Mouse (Mus musculus) thymus, postnatal 10 days (tissue): Measurements from ENCODE around the gene Lipe.
A peak's percentile ranks its signal among the peaks of the same experiment; 100 is the strongest.
"Not testable (repeated sequence)": the region's sequence is repeated elsewhere in the genome, so short reads cannot be mapped to it uniquely, and the experiment has no call there.

Source experiments
- DNase-seq, 2 experiments: peaks; one replicate each; pipeline ENCODE4 v3.0.0; 2021; ENCODE audit warnings: low spot score in 2 of 2

Lipe gene

GRCm38 (mm10) chr7:25412833-25413441 lies 14.4 kb upstream of the Lipe start, which contains the start of gene Cxcl17:
Cxcl17 (minus strand) TSS chr7:25412886.
- DNase-seq, result no peak

- no peak for DNase-seq
These were observed 13.4 kb upstream of the Lipe start for GRCm38 (mm10) chr7:25411861-25412260.

DNA sequence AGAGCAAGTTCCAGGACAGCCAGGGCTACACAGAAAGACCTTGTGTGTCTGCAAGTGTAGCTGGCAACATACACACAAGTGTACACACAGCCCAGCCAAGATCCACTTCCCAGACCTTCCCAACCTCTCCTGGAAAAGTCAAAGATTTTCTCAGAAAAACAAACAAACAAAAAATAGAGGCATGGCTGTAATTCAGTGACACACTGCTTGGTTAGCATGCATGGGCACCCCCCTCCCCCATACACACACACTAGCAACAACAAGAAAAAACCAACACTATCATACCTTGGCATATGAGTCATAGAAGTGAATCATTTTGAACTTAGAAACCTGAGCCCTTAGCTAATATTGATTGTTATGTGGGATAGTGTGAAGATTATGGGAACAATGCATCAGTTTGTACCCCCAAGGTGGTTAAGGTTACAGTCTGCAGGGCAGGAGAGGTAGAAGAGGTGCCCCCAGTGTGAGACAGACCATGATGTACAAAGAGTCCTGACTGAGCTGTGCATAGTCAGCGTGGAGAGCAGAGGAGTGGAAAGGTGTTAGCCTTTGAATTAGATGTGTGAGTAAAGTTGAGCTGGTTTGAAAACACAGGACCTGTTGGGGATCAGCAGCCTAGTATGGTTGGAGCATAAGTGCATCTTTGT lies 12.6 kb upstream of the Lipe start:
- DNase-seq, result no peak

- DNase-seq, result peak in 1 of 2 experiments; percentile 46
These were observed 10.7 kb upstream of the Lipe start for GRCm38 (mm10) chr7:25409114-25409760.

GRCm38 (mm10) chr7:25406468-25406867 lies 8.0 kb upstream of the Lipe start:
- no peak for DNase-seq

DNA sequence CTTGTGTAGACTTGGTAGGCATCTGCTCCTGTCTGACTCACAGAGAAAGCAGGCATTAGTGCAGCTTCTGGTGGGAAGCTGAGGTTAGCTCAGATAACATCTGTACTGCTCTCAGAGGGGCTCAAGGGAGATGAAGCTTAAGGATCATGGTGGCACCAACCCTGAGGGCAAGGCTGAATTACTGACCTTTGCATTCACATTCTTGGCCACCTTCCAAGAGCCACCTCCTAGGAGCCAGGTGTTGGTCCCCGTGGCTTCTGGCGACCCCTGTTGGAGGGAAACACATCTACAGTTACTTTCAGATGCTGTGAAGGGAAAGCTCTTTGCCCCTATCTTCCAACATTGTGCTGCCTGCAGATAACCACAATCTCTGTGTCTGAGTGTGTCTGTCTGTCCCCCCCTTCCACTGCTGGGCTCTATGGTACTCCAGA lies 4.2 kb upstream of the Lipe start:
- DNase-seq, result peak in 1 of 2 experiments; percentile 59

- no peak for DNase-seq
These were observed 3.5 kb upstream of the Lipe start for GRCm38 (mm10) chr7:25401986-25402385.

DNA sequence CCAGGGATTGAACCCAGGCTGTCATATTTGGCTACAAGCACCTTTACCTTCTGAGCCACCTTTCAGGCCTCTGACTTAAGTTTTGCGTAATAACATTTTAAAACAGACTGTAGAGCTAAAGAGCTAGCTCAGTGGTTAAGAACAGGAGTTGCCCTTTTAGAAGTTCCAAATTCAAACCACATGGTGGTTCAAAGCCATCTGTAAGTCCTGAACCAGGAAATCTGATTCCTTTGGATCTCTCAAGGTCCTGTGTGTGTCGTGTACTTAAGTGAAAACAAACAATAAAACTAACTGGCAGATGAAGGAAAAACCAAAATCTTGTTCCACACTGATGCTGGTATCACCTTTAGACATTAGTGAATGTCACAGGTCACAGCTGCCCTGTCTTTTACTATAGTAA lies 3.0 kb upstream of the Lipe start:
- DNase-seq, result no peak

DNA sequence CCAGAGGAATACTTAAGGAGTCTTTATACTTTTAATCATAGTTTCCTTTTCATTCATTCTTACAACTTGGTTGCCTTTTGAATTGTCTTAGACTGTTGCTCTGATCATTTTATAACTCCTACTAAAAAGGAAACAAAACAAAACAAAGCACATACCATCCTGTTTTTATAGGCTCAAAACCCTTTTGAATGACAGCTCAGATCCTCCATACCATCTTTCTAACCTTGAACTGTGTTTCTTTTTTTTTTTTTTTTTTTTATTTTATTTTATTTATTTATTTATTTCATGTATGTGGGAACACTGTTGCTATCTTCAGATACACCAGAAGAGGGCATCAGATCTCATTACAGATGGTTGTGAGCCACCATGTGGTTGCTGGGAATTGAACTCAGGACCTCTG lies 518 bp upstream of the Lipe start:
- DNase-seq, result not testable (repeated sequence)

- DNase-seq, result peak in 1 of 2 experiments; percentile 23
These were observed 1.9 kb downstream of the Lipe start for GRCm38 (mm10) chr7:25396621-25397020.

DNA sequence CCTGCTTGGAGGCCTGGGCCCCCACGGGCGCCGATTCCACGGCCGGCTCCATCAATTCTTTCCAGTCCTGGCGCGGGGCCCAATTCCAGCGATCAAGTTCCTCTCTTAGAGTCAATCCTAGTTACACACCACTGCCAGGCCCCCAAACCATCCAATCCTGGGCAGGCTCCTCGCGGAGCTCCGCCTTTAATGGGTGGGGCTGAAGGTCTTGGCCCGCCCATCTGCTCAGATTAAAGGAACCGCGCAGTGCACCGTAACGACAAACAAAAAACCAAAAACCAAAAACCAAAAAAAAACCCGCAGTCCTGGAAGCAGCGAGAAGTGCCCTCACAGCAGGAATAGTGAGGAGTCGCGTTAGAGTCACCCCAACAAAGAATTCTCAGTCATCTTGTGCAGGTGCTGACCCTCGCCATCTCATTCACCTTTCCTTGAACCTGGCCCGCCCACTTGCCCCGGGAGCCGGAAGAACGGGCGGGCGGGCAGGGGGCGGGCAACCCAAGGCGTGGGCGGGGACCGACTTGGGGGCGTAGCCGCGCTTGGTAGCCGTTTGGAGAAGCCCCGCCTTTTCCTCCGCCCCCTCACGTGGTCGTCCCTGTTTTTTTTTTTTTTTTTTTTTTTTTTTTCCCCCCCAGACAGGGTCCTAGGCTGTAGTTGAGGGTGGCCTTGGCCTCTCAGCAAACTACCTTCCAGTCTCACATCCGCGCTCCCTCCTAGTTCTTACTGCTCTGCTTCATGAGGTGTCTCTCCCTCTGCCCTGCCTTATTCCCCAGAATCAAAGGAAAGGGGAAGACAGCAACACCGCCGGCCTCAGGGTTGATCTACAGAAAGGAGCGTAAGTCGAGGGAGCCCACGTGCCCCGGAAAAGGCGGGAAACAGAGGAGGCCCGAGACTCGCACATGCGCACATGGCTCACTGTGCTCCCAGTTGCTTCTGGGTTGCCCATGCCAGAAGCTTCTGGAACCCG lies 2.7 kb downstream of the Lipe start:
- DNase-seq, result peak; percentile 89 to 92

GRCm38 (mm10) chr7:25395186-25395557 lies 3.3 kb downstream of the Lipe start:
- no peak for DNase-seq

GRCm38 (mm10) chr7:25394754-25395153 lies 3.8 kb downstream of the Lipe start:
- no peak for DNase-seq

DNA sequence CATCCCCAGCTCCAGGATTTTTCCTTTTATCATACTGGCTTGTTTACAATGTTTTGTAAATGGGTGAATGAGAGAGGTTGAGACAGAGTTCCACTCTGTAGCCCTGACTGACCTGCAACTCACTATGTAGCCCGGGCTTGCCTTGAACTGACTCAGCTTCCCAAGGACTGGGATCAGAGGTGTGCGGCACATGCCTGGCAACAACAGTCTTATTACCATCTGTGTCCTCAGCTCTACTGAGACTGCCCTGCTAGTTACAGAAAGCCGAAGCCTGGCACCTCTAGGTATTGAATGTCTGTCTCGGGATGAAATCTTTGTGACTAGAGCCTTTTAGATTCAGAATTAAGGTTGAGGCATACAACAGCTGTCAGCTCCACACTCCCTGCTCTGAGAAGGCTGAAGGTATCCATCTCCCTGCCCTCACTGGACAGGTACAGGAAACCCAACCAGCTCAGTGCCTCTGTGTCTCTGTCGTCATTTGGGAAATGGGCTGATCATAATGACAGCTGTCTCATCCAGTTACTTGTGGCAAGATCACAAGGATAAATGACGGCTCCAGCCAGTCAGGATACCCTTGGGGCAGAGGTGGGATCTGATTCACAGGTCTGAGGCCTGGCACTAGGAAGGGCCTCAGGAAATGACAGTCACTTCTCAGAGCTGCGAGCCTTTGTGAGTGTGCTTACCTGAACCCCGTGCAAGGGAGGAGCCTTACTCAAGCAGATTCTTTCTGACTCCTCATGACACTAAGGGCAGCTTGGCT lies 4.9 kb downstream of the Lipe start:
- no peak for DNase-seq

- DNase-seq, result no peak
These were observed 5.7 kb downstream of the Lipe start for GRCm38 (mm10) chr7:25392851-25393250.

- no peak for DNase-seq
These were observed 6.6 kb downstream of the Lipe start for GRCm38 (mm10) chr7:25391856-25392453.

DNA sequence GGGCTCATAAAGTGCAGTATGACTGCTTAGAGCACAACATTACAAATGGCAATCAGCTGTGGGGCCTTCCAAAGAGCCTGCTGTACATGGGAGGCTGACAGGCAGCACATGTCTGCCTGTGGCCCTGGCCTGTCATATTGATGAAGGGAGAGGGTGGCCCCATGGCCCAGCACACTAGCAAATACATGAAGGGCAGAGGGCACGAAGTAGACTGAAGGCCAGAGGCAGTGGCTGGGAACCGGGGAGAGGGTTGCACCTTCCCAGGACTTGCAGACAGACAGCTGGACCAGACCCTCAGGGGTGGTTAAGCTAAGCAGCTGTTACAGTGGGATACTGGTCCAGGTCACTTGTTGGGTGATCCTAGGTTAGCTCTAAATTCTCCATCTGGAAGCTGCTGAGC lies 7.5 kb downstream of the Lipe start:
- DNase-seq, result no peak

DNA sequence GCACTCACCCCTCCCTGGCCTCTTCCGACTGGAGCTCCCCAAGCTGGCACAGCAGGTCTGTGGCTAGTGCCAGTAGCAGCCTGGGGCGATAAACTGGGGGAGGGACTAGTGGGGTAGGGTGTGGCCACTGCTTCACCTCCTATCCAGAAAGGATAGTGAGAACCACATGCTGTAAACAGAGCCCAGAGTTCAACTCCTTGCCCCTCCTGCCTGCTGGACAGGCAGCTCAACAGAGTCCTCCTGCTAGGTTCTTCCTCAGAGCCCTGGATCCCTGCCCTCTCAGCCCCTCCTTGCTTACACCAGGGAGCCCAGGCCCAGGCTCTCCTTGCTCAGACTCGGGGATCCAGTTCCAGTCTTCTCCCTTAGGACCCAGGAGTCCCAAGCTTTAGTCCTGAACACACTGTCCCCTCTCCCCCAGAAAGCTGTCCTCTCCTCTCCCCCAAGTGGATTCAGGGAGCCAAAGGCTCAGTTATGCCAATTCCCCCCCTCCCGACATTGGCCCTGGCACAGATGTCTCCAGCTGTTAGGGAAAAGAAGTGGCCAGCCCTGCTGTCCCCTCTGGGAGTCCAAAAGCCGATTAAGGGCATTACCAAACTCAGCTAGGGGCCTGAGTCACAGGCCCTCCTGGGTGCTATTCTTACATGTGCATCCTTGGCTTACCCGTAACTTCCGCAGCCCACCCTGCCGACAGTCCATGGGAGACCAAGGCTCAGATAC lies 8.3 kb downstream of the Lipe start:
- DNase-seq, result no peak

DNA sequence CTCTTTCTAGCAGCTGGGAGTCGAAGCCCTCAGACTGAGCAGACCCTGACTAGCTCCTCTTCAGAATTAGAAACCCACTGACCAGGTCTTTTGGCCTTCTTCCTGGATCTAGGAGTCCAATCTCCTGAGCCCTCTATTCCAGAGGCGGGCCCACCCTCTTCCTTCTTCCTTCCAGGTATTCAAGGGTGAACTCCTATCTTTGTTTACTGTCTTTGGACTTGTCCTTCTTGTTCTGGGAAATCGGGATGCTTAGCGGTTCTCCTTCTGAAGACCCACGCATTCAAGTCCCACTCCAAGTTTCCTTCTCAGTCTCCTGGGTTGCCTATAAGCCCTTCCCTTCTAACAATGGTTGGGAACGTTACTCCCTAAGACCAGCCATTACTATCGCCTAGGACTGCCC lies 9.6 kb downstream of the Lipe start:
- DNase-seq, result no peak

GRCm38 (mm10) chr7:25387811-25388440 lies 10.6 kb downstream of the Lipe start:
- no peak for DNase-seq
